Mouse (Mus musculus) neural tube, embryonic 13.5 days (tissue): Measurements from ENCODE around the gene S100b. TPM values are rescaled to one million over a fixed set of nuclear protein-coding genes. Genes with fewer than 3 reads are reported as not detected.

Experiments used
- microRNA counts: library from miRNA; unstranded; fragments of <30 nt; microRNA quantifications from one replicate; lab custom pipeline; 2016
- microRNA-seq: library from miRNA; unstranded; fragments of <30 nt; microRNA quantifications from one replicate; pipeline ENCODE4, GENCODE M21; 2016
- polyA plus RNA-seq: library from polyadenylated mRNA; unstranded; fragments of >200 nt; fragmentation: Nextera tagmentation; extraction: Ambion mirVana; gene quantifications from 2 replicates; pipeline ENCODE4 v1.2.1, GENCODE M21; 2015

S100b gene
- polyA plus RNA-seq, 1 experiment from 2014 or later: 3.9 TPM

MicroRNA genes within 50 kb of the gene (microRNA counts, 519-probe panel; counts per million panel counts)
- microRNA mmu-miR-678 (lab: Ali Mortazavi, UCI): 2,193 counts per million, percentile 17 among the panel's probes with 10 or more counts

Small RNA genes within 50 kb of the gene (microRNA-seq; reads per million reads assigned to microRNA genes)
- not detected for gene Mir678

Other genes with a start within 250 kb of the S100b start
- 12.0 and 12.4 TPM in 2 replicates for gene Zfp280b, start 221.2 kb upstream of the S100b start, polyA plus RNA-seq
- not detected in 2 replicates for gene Slc5a4b, start 142.9 kb upstream of the S100b start, polyA plus RNA-seq
- not detected in 2 replicates for gene Slc5a4a, start 106.4 kb upstream of the S100b start, polyA plus RNA-seq
- 211 and 221 TPM in 2 replicates for gene Prmt2, start 16.0 kb upstream of the S100b start, polyA plus RNA-seq
- gene Dip2a, start 91.4 kb downstream of the S100b start, polyA plus RNA-seq: 13.7 and 15.0 TPM in 2 replicates
- gene AC141477.1, start 186.6 kb downstream of the S100b start, polyA plus RNA-seq: not detected in 2 replicates
- gene Pcnt, start 188.9 kb downstream of the S100b start, polyA plus RNA-seq: 7.3 and 7.7 TPM in 2 replicates
- gene 2610028H24Rik, start 195.2 kb downstream of the S100b start, polyA plus RNA-seq: not detected in 2 replicates
- 54.6 and 61.3 TPM in 2 replicates for gene Mcm3ap, start 215.1 kb downstream of the S100b start, polyA plus RNA-seq
- 6.0 and 7.3 TPM in 2 replicates for gene Ybey, start 215.3 kb downstream of the S100b start, polyA plus RNA-seq